20 mouse cellular contexts compared by ENCODE assay signal in the genomic region with DNA sequence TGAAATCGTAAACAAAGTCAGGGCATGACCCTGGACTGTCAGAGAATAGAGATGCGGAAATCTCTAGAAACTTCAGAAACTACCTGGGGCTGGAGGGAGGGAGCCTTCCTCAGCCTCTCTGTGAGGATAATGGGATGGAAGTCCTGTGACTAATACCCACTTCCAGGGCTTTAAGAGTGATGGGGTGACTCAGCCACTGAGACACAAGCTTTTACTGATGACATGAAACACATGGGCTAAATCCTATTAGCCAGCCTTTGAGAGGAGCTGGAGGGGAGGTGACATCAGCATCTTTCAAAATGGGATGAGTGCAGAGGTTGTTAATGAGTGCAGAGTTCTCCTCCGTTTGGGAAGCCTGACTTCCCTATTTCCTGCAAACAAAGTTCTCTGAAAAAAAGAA. TPM values are rescaled to one million over a fixed set of nuclear protein-coding genes. Genes with fewer than 3 reads are reported as not detected.
DNase-seq lines count a peak whose midpoint lies in the region; ATAC-seq and TF ChIP-seq lines count a peak whose summit lies in the region.
"Had no signal": no experiment of that assay in that cellular context is flagged by ENCODE, and none has a peak within 500 bp of the region (broad histone marks: within the 10 kb centered on the region; RNA-seq: fewer than 3 reads in every experiment).

No protein-coding gene starts in this region.

- WGBS in lung, embryonic 15.5 days: 38% methylated on average over 3 of the region's 3 CpGs

- H3K79me2 ChIP-seq in C2C12 (ENCODE audit: control insufficient read depth, insufficient read depth): no peaks in the 10 kb centered on the region

- no peak overlapping the region for H3K9ac ChIP-seq in lung, embryonic 15.5 days
- H3K9ac ChIP-seq: heart, embryonic 13.5 days; limb, embryonic 12.5 days; liver, embryonic 13.5 days; neural tube, embryonic 12.5 days had no signal

- no peaks in the 10 kb centered on the region for H3K36me3 ChIP-seq in lung, embryonic 15.5 days
- no peaks in the 10 kb centered on the region for H3K36me3 ChIP-seq in C2C12 (ENCODE audit: control insufficient read depth, insufficient read depth)
- H3K36me3 ChIP-seq: heart, embryonic 13.5 days; limb, embryonic 12.5 days; liver, embryonic 13.5 days; neural tube, embryonic 12.5 days had no signal

- H3K27ac ChIP-seq in lung, embryonic 15.5 days: no peak overlapping the region
- H3K27ac ChIP-seq: heart, embryonic 13.5 days; left cerebral cortex, adult 2 months; limb, embryonic 12.5 days; liver, embryonic 13.5 days; neural tube, embryonic 12.5 days had no signal

- no peaks in the 10 kb centered on the region for H3K27me3 ChIP-seq in lung, embryonic 15.5 days
- no peaks in the 10 kb centered on the region for H3K27me3 ChIP-seq in C2C12 (ENCODE audit: control insufficient read depth, insufficient read depth, insufficient read length)
- H3K27me3 ChIP-seq: heart, embryonic 13.5 days; limb, embryonic 12.5 days; liver, embryonic 13.5 days; neural tube, embryonic 12.5 days had no signal

- peaks cover 8% of the 10 kb centered on the region for H3K4me1 ChIP-seq in lung, embryonic 15.5 days
- H3K4me1 ChIP-seq: limb, embryonic 12.5 days; liver, embryonic 13.5 days; neural tube, embryonic 12.5 days had no signal

- no peak for TF ChIP-seq CTCF in C2C12 (IDR thresholded peaks at IDR 0.05; ENCODE audit: control insufficient read depth, insufficient read depth, insufficient read length)
- TF ChIP-seq CTCF in brain, embryonic 14.5 days (IDR thresholded peaks at IDR 0.05; ENCODE audit: borderline replicate concordance, extremely low read depth, insufficient read depth, insufficient read length): no peak

- no peaks in the 10 kb centered on the region for H3K9me3 ChIP-seq in lung, embryonic 15.5 days
- H3K9me3 ChIP-seq: heart, embryonic 13.5 days; limb, embryonic 12.5 days; liver, embryonic 13.5 days; neural tube, embryonic 12.5 days had no signal

- no peak overlapping the region for H3ac ChIP-seq in C2C12 (ENCODE audit: control insufficient read depth, insufficient read length, low read depth)

- no peak overlapping the region for H3K4me3 ChIP-seq in lung, embryonic 15.5 days
- no peak overlapping the region for H3K4me3 ChIP-seq in C2C12 (ENCODE audit: insufficient read depth, poor library complexity, severe bottlenecking)
- H3K4me3 ChIP-seq: erythroblast, embryonic 14.5 days; heart, embryonic 13.5 days; left cerebral cortex, adult 2 months; limb, embryonic 12.5 days; liver, embryonic 13.5 days; neural tube, embryonic 12.5 days had no signal

- ATAC-seq in lung, embryonic 15.5 days (ENCODE audit: borderline replicate concordance, extremely low read depth, low FRiP score, low TSS enrichment): 0 out of 2 replicates have a peak, but pooled peaks have one; percentile 28
- ATAC-seq: forebrain, embryonic 14.5 days had no signal

- DNase-seq in lung, postnatal 4 days: no peak
- peak; percentile 90 for DNase-seq in 3T3-L1 (ENCODE audit: low read depth, low spot score)
- peak; percentile 11 for DNase-seq in brain, embryonic 14.5 days (ENCODE audit: low read depth)
- no peak for DNase-seq in left cerebral cortex, adult 8-10 months (ENCODE audit: low spot score in 2 of 2)
- DNase-seq in gastrocnemius, postnatal 10 days: no peak
- DNase-seq: cerebellum, postnatal 14 days; heart, postnatal 4 days; kidney, adult 2 months; kidney, postnatal 25 days; liver, embryonic 13.5 days; right cerebral cortex, postnatal 14 days; thymus, postnatal 14 days had no signal

- no peak for TF ChIP-seq POLR2A in brain, embryonic 14.5 days (IDR thresholded peaks at IDR 0.05; ENCODE audit: borderline replicate concordance, extremely low read depth, insufficient read depth, insufficient read length, poor library complexity, severe bottlenecking)

- no peak overlapping the region for H3K4me2 ChIP-seq in lung, embryonic 15.5 days
- H3K4me2 ChIP-seq: heart, embryonic 13.5 days; limb, embryonic 12.5 days; liver, embryonic 13.5 days; neural tube, embryonic 12.5 days had no signal

- H3K79me3 ChIP-seq in C2C12 (ENCODE audit: low read depth): no peaks in the 10 kb centered on the region

TF ChIP-seq in C2C12, 6 proteins besides CTCF, POLR2A, EP300 and RAD21:
- TF ChIP-seq CEBPB (IDR thresholded peaks at IDR 0.05; ENCODE audit: low read depth): no peak
- TF ChIP-seq MYOD1 (IDR thresholded peaks at IDR 0.05; ENCODE audit: control insufficient read depth, insufficient read length, low read depth): no peak
- TF ChIP-seq MAX (IDR thresholded peaks at IDR 0.05): peak; percentile 16
- peak; percentile 7 for TF ChIP-seq USF1 (IDR thresholded peaks at IDR 0.05; ENCODE audit: low read depth)
TF ChIP-seq in C2C12: peak in this region for 2.

RNA-seq across cellular contexts. Expression of gene Lyst, which starts 38.2 kb away (rescaled TPM):
- 4.9 and 5.3 TPM in 2 replicates for polyA plus RNA-seq in lung, embryonic 15.5 days (2015; fragmentation: Nextera tagmentation; extraction: Ambion mirVana)
- polyA plus RNA-seq in C2C12 (2012; fragmentation: generic; extraction: Trizol): 1.7 TPM
- 4.8 and 7.3 TPM in 2 replicates for polyA plus RNA-seq in brain, embryonic 14.5 days (2012; rRNA removed)
- 10 to 100 TPM; 54.0 to 66.9 (median 61.0) TPM for total RNA-seq in left cerebral cortex, adult 8-10 months (2022)
- 1 to 10 TPM; 6.5 to 9.5 TPM for total RNA-seq in gastrocnemius, postnatal 10 days (2021)

Comparison
In these comparisons a context has a peak if more than half of its experiments do, and no peak if none do; other contexts are left out.
1. DNase-seq: peak in 3T3-L1 (single experiment) and brain, embryonic 14.5 days (single experiment); none in lung, postnatal 4 days (0 of 2), left cerebral cortex, adult 8-10 months (0 of 2) and gastrocnemius, postnatal 10 days (single experiment).